Mouse (Mus musculus) 416B (cell line): ENCODE data around the gene Syp.

ENCODE experiments used
- DNase-seq: peaks from one replicate; pipeline ENCODE4 v3.0.0; 2011; ENCODE audit warnings: low read depth

The Syp gene

DNA sequence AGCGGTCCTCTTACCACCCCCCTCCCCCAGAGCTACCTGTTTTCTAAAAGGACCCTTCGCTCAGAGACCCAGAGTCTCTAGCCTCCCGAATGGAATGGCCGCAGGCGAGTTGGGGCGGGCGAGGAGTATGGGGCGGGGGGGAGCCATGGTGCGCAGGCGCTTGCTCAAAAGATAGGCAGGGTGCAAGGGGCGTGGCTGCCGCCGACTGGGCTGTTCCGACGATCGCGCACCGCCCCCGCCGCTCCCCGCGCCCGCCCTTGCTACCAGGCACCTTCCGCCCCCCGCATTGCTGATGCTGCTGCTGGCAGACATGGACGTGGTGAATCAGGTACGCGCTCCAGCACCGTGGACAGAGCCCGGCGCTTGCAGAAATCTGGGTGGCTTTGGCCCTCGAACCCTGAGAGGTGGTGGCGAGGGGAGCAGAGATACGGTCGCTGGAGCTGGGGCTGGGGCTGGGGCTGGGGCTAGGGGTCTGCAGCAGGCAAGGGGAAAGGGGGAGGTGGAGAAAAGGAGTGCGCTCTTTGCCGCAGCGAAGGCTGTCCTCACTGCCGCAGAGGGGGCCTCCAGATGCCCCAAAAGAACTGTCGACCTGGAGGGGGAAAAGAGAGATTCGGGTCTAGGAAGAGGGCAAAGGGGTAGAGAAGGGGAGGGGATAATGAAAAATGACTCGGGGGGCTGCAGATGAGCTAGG is at the start of gene Syp:
TSS of gene Syp (plus strand) at position 71 of the 691 bp plus-strand sequence.
- DNase-seq, result no peak

DNA sequence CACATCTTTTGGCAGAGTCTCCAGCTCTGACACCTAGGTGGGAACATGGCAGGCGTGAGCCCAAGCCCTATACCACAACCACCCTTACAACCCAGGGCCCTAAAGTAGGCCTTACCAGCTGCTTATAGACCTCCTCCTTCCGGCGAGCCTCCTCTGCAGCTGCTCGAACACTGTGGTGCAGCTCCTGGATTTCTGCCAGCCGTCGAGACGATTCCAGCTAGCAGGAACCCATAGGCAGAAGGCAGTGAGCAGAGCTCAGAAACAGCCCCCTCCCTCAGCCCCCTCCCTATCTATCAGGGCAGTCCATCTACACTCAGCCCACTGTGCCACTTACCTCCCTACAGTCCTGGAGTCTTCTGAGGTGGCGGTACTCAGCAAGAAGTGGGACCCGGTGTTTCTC is 42.9 kb upstream of the Syp start:
- DNase-seq, result no peak

DNA sequence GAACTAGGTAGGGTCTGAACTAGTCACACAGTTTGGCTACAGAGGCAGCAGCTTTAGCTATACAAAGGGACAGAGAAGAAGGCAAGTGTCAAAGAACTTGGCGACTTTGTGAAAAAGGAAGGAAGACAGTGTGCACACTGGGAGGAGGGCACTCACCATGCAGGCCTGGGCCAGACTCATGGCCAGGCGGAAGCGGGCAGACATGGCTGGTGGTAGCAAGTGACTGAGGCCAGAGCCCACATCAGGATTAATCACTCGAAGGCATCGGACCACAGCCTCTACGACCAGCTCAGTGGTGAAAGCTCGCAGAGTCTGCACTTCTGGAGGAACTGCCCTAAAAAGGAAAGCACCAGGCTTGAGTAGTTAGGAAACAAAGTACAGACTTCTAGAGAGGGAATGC is 34.3 kb upstream of the Syp start:
- DNase-seq, result peak; percentile 51

DNA sequence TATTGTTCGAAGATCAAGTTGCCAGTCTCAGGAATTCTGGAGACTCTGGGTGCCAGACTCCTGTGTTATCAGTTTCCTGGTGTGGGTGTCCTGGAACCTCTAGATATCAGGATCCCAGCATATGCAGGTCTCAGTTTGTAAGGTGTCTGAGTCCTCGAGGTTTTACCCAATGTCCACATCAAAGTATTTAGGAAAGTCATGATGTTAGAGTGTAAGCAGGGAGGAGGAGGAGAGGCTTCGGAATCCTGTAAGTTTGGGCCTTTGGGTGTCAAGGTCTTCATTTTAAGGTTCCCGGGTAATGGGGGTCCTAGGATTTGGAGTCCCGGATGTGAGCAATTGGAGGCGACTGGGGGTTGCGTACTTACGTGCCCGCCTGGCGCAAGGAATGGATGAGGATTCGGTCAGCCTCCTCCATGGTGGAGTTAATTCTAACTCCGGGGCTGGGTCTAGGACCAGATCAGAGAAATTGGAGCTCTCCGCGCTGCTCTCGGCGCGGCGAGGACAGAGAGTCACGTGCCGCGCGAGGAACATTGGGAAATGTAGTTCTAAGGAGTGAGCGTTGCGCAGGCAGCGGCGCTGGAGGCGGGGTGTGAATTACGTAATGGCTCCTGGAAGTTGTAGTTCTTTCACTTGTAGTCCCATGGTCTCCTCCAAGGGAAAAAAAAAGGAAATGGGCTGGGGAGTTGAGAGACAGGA is 33.2 kb upstream of the Syp start, which contains the start of gene Ccdc22:
TSS of gene Ccdc22 (minus strand) at position 639 of the 696 bp plus-strand sequence.
- DNase-seq, result peak; percentile 90

GRCm38 (mm10) chrX:7605575-7605941 is 32.7 kb upstream of the Syp start:
- DNase-seq, result no peak

GRCm38 (mm10) chrX:7606783-7607182 is 31.5 kb upstream of the Syp start, which contains the start of gene Cacna1f:
Gene Cacna1f (plus strand): TSS chrX:7607083.
- DNase-seq, result no peak

GRCm38 (mm10) chrX:7610035-7610434 is 28.2 kb upstream of the Syp start:
- no peak for DNase-seq

DNA sequence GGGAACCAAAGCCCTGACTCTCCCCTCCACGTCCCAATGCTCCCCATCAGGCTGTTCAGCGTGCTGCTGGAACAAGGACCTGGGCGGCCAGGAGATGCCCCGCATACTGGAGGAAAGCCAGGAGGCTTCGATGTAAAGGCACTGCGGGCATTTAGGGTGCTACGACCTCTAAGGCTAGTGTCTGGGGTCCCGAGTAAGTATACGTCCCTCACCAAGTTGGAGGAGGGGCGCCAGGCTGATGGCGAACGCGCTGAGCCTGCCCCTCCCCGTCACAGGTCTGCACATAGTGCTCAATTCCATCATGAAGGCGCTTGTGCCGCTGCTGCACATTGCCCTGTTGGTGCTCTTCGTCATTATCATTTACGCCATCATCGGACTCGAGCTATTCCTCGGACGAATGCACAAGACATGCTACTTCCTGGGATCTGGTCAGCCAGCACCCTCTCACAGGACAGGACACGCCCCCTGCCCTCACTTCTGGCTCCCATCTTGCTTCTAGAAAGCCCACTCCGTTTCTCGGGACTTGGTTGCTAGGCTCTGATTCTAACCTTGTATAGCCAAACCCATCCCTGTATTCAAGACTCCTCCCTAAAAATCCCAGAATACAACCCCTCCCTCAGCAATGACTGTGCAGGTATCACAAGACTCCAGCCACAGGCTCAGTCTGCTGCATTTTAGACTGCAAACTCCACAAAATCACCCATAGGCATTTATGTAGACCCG is 27.6 kb upstream of the Syp start:
- no peak for DNase-seq

GRCm38 (mm10) chrX:7617889-7618551 is 20.3 kb upstream of the Syp start:
- DNase-seq, result peak; percentile 1

GRCm38 (mm10) chrX:7632560-7632959 is 5.7 kb upstream of the Syp start:
- peak; percentile 6 for DNase-seq

- no peak for DNase-seq
These were observed 3.2 kb upstream of the Syp start for GRCm38 (mm10) chrX:7635101-7635500.

GRCm38 (mm10) chrX:7639536-7640325 is 1.5 kb downstream of the Syp start:
- DNase-seq, result no peak

GRCm38 (mm10) chrX:7640785-7641184 is 2.5 kb downstream of the Syp start:
- DNase-seq, result no peak

DNA sequence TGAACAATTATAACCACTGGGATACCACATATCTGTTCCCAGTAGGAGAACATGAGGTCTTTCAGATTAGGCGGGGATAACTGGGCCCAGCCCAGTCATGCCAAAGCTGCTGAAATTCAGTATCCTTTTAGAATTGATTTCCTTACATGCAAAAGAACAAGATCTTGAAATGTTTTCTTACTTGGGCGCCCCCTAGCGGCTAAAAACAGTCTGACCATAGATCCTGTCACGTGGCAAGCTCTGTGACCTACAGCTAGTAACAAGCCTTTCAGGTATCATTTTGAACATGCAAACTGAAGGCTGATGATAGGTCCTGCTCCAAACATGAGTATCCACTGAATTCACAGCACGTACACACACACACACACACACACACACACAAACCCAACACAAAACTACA is 7.1 kb downstream of the Syp start:
- DNase-seq, result peak; percentile 88

GRCm38 (mm10) chrX:7648671-7649304 is 10.5 kb downstream of the Syp start:
- peak; percentile 98 for DNase-seq

- DNase-seq, result no peak
These were observed 19.0 kb downstream of the Syp start, which contains the start of gene Prickle3 for GRCm38 (mm10) chrX:7657221-7657639. Gene Prickle3 (plus strand): TSS chrX:7657260.

DNA sequence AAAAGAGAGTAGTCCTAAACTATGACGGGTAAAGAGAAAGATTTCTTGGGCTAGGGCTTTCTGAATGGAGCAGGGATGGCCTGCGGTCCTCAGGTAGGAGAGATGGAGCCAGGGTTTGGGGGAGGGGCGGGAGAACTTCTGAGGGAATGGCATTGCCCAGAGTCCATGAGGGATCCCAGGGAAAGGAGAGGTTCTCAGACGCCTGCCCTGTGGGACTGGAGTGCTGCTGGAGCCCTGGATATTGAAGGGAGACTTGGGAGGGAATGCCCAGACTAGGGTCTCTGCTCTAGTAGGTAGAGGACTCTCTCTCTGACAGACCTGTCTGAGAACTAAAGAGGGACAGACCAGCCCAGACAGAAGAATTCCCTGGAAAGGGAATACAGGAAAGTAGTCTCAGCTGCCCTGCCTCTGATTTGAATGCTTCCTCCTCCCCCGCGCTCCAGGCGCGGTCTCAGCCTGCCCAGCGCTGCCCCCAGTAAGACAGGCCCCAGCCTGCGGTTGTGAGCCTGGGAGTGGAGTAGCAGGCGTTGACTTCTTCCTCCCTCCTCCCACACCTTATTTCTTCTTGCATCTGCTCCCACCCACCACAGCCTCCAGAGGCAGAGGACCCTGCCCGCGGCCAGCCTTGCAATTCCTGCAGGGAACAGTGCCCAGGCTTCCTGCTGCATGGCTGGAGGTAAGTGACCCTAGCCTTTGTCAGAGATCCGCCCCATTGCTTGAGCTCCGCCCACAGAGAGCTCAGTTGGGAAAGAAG is 19.9 kb downstream of the Syp start:
- no peak for DNase-seq

DNA sequence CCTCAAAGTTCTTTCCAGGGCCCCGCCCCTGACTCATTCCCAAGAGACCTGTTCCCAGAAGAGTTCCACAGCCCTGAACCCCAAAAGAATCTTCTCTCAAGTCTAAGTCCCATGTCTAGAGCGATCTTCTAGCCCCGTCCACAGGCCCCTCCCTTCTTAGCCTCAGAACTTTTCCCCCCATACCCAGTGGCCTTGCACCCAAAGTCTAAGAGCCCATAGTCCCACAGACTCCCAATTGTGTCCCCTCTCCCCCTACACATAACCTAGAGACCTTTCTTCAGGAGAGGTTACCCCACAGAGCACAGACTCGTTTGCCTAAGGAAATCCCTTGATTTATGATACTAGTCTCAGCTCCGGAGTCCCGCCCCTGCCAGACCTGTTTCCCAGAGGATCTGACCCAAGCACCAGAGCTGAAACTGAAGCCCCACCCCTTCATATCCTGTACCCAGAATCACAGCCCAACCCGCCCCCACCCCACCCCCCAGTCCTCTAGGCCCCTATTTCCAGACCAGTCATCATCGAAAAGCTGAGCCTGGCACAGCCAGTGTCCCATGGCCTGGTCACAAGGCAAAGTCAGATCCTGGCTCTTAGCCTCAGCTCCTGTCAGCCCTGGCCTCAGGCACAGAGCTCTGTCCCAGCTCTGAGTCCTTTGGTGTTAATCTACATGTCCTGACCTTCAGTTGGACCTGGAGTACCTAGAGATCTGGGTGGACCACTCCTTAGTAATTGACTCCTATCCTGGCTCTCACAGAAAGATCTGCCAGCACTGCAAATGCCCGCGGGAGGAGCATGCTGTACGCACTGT is 20.7 kb downstream of the Syp start:
- DNase-seq, result no peak

- no peak for DNase-seq
These were observed 22.8 kb downstream of the Syp start for GRCm38 (mm10) chrX:7661086-7661485.
